Mouse (Mus musculus): Measurements from ENCODE around the gene Mib2. TPM values are rescaled to one million over a fixed set of nuclear protein-coding genes. Genes with fewer than 3 reads are reported as not detected.
"Not testable (repeated sequence)": the region's sequence is repeated elsewhere in the genome, so short reads cannot be mapped to it uniquely, and the experiment has no call there.

Mib2 gene
- total RNA-seq, 2 experiments from 2014 or later = 98.4 to 100 TPM

- DNase-seq (ENCODE audit: extremely low spot score in 1 of 2, low spot score in 2 of 2); intact Hi-C loops (cut with DNase I): not testable (repeated sequence)
Observed at GRCm38 (mm10) chr4:155683670-155684277, 14.8 kb upstream of the Mib2 start.

- intact Hi-C loops (cut with DNase I) = no loop called here
- DNase-seq (ENCODE audit: extremely low spot score in 1 of 2, low spot score in 2 of 2) = peak in 1 of 2 experiments; percentile 41
Observed at GRCm38 (mm10) chr4:155675991-155676390, 7.0 kb upstream of the Mib2 start.

- intact Hi-C loops (cut with DNase I) = no loop called here
- no peak for DNase-seq (ENCODE audit: extremely low spot score in 1 of 2, low spot score in 2 of 2)
Observed at GRCm38 (mm10) chr4:155672082-155672481, 3.1 kb upstream of the Mib2 start.

GRCm38 (mm10) chr4:155670236-155670635 lies 1.2 kb upstream of the Mib2 start:
- intact Hi-C loops (cut with DNase I); DNase-seq (ENCODE audit: extremely low spot score in 1 of 2, low spot score in 2 of 2): not testable (repeated sequence)

- intact Hi-C loops (cut with DNase I) = no loop called here
- DNase-seq (ENCODE audit: extremely low spot score in 1 of 2, low spot score in 2 of 2) = no peak
Observed at GRCm38 (mm10) chr4:155669598-155670075, 639 bp upstream of the Mib2 start.

- intact Hi-C loops (cut with DNase I) = no loop called here
Observed at GRCm38 (mm10) chr4:155666903-155667302, 2.1 kb downstream of the Mib2 start.

GRCm38 (mm10) chr4:155660641-155661040 lies 8.4 kb downstream of the Mib2 start:
- DNase-seq (ENCODE audit: extremely low spot score in 1 of 2, low spot score in 2 of 2) = no peak
- intact Hi-C loops (cut with DNase I) = no loop called here

More at GRCm38 (mm10) chr4:155666903-155667302, 2.1 kb downstream of the Mib2 start:
- DNase-seq (ENCODE audit: extremely low spot score in 1 of 2, low spot score in 2 of 2) = no peak

GRCm38 (mm10) chr4:155658961-155659360 lies 10.0 kb downstream of the Mib2 start:
- intact Hi-C loops (cut with DNase I) = no loop called here
- DNase-seq (ENCODE audit: extremely low spot score in 1 of 2, low spot score in 2 of 2) = no peak

- DNase-seq (ENCODE audit: extremely low spot score in 1 of 2, low spot score in 2 of 2) = peak in 1 of 2 experiments; percentile 21
- intact Hi-C loops (cut with DNase I) = no loop called here
Observed at GRCm38 (mm10) chr4:155656214-155656751, 12.7 kb downstream of the Mib2 start.

- intact Hi-C loops (cut with DNase I) = no loop called here
- peak in 1 of 2 experiments; percentile 64 for DNase-seq (ENCODE audit: extremely low spot score in 1 of 2, low spot score in 2 of 2)
Observed at GRCm38 (mm10) chr4:155654456-155655298, 14.3 kb downstream of the Mib2 start.

- no peak for DNase-seq (ENCODE audit: extremely low spot score in 1 of 2, low spot score in 2 of 2)
- intact Hi-C loops (cut with DNase I) = no loop called here
Observed at GRCm38 (mm10) chr4:155654183-155654455, 14.9 kb downstream of the Mib2 start.

- intact Hi-C loops (cut with DNase I) = no loop called here
- no peak for DNase-seq (ENCODE audit: extremely low spot score in 1 of 2, low spot score in 2 of 2)
Observed at GRCm38 (mm10) chr4:155653451-155654182, 15.4 kb downstream of the Mib2 start.

GRCm38 (mm10) chr4:155653086-155653450 lies 15.9 kb downstream of the Mib2 start, which contains the start of gene Mmp23:
Gene Mmp23 (minus strand): TSS chr4:155653384.
- intact Hi-C loops (cut with DNase I) = no loop called here
- peak in 1 of 2 experiments; percentile 61 for DNase-seq (ENCODE audit: extremely low spot score in 1 of 2, low spot score in 2 of 2)

GRCm38 (mm10) chr4:155652283-155653085 lies 16.5 kb downstream of the Mib2 start:
- intact Hi-C loops (cut with DNase I) = no loop called here
- no peak for DNase-seq (ENCODE audit: extremely low spot score in 1 of 2, low spot score in 2 of 2)

- no peak for DNase-seq (ENCODE audit: extremely low spot score in 1 of 2, low spot score in 2 of 2)
- intact Hi-C loops (cut with DNase I) = no loop called here
Observed at GRCm38 (mm10) chr4:155651553-155652269, 17.3 kb downstream of the Mib2 start.

- no peak for DNase-seq (ENCODE audit: extremely low spot score in 1 of 2, low spot score in 2 of 2)
- intact Hi-C loops (cut with DNase I) = no loop called here
Observed at GRCm38 (mm10) chr4:155649355-155649754, 19.6 kb downstream of the Mib2 start.

- intact Hi-C loops (cut with DNase I) = no loop called here
- DNase-seq (ENCODE audit: extremely low spot score in 1 of 2, low spot score in 2 of 2) = no peak
Observed at GRCm38 (mm10) chr4:155645721-155646120, 23.3 kb downstream of the Mib2 start.

GRCm38 (mm10) chr4:155645308-155645707 lies 23.7 kb downstream of the Mib2 start, which contains the start of gene Gm10563:
Gene Gm10563 (minus strand): TSS chr4:155645408.
- intact Hi-C loops (cut with DNase I); DNase-seq (ENCODE audit: extremely low spot score in 1 of 2, low spot score in 2 of 2): not testable (repeated sequence)

All from left cerebral cortex, postnatal 10 days (tissue).